ENCODE assay signal across 14 mouse cellular contexts in genomic region chr6:49875160-49875559, GRCm38 (mm10). TPM values are rescaled to one million over a fixed set of nuclear protein-coding genes. Genes with fewer than 3 reads are reported as not detected.
"Had no signal": no experiment of that assay in that cellular context is flagged by ENCODE, and none has a peak within 500 bp of the region (broad histone marks: within the 10 kb centered on the region; RNA-seq: fewer than 3 reads in every experiment).

No protein-coding gene starts in this region.

- DNase-seq: kidney, adult 2 months; lung, adult 2 months; retina, postnatal 1 day; spleen, adult 18-20 months; thymus, adult 18-20 months; thymus, postnatal 14 days had no signal

- H3K4me3 ChIP-seq: kidney, embryonic 15.5 days; left cerebral cortex, adult 2 months; limb, embryonic 10.5 days; liver, embryonic 15.5 days; megakaryocyte, embryonic 14.5 days; midbrain, embryonic 12.5 days had no signal

- H3K27me3 ChIP-seq: kidney, embryonic 15.5 days; liver, embryonic 15.5 days; midbrain, embryonic 12.5 days had no signal

- H3K4me1 ChIP-seq: liver, embryonic 15.5 days had no signal

- H3K4me2 ChIP-seq: kidney, embryonic 15.5 days; liver, embryonic 11.5 days; liver, embryonic 15.5 days; midbrain, embryonic 12.5 days had no signal

- H3K36me3 ChIP-seq: kidney, embryonic 15.5 days; limb, embryonic 10.5 days; liver, embryonic 15.5 days; midbrain, embryonic 12.5 days had no signal

- H3K27ac ChIP-seq: kidney, embryonic 15.5 days; left cerebral cortex, adult 2 months; limb, embryonic 10.5 days; liver, embryonic 15.5 days; macrophage; midbrain, embryonic 12.5 days had no signal

- H3K9ac ChIP-seq: kidney, embryonic 15.5 days; liver, embryonic 15.5 days; midbrain, embryonic 12.5 days had no signal

- H3K9me3 ChIP-seq: kidney, embryonic 15.5 days; limb, embryonic 10.5 days; liver, embryonic 15.5 days; megakaryocyte, embryonic 14.5 days; midbrain, embryonic 12.5 days had no signal

RNA-seq across cellular contexts. Expression of gene Npy, which starts 52.6 kb away (rescaled TPM):
- polyA plus RNA-seq: limb, embryonic 10.5 days; liver, embryonic 11.5 days; liver, embryonic 15.5 days had no signal
